Mouse (Mus musculus) testis, adult 2 months (tissue): ENCODE measurements around the gene Mllt3.

Experiments used
- CTCF ChIP-seq: fragments of 200-500 bp; IDR thresholded peaks from 2 replicates; pipeline ENCODE4 v1.5.1; 2012; ENCODE audit warnings: low read depth, mild to moderate bottlenecking, inconsistent platforms, low read length, moderate library complexity; ENCODE audit not compliant: control insufficient read depth, insufficient read depth, insufficient replicate concordance
- POLR2A ChIP-seq: fragments of 200-500 bp; IDR thresholded peaks from 2 replicates; pipeline ENCODE4 v1.6.1; 2012; ENCODE audit warnings: low read depth, mild to moderate bottlenecking, inconsistent platforms, low read length, moderate library complexity; ENCODE audit not compliant: control insufficient read depth

DNA sequence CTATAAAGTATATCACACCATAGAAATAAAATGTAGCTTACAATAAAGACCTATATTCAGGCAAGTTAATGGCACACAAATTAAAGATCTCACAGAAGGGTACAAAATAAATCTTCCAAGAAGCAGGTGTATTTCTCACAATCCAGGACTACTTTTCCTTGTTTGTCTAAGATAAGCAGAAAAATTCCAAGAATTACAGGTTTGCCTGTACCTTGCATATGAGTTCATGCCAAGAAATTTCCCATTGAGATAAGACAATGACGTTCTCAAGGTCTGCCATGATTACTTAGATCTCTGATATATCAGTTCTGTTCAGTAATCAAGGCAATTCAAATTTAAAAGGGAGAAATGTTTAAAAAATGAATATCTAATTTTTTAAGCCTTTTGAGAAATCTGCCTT, 272.9 kb downstream of the Mllt3 start:
- TF ChIP-seq CTCF (no peak), POLR2A (no peak)
